Mouse (Mus musculus) urinary bladder, postnatal 36 days (tissue): ENCODE results near the gene Crim1.

Experiments used
- DNase-seq, 2 experiments: peaks; one replicate each; pipeline ENCODE4 v3.0.0; 2022; ENCODE audit warnings: low spot score in 2 of 2, mixed read lengths in 1 of 2

Crim1 gene

DNA sequence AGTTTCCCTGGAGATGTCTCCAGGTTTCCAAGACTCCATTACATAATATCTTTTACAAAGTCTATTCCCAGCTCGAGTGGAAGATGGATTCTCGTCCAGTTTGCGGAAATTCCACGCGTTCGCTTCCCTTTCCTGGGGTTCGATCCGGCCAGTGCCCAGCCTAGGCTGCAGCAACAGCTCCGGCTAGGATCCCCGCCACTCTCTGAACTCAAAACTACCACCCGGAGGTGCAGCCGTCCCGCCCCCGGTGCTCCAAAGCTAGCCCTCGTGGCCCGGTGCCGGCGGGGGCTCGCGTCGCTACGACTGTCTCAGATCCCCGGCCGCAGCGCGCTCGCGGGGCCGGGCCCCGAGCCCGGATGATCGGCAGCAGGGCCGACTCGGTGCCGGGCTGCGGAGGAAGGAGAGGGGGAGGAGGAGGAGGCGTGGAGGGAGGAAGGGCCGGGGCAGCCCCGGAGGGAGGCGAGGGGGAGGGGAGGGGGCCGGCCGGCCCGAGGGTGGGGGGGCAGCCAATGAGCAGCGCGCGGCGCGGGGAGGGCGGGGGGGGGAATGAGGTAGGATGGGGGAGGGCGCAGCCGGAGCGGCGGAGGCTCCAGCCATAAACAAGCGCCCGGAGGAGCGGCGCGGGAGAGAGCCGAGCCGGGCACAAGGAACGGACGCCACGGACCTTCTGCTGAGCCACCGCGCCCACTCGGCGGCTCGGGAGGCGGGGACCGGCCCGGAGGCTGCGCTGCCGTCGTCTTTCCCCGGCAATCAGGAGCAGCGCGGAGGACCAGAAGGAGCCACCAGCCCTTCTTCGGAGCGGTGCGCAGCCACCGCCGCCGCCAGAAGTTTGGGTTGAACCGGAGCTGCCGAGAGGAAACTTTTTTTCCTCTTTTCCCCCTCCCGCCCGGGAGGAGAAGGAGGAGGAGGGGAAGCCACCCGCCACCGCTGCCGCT lies at the start of gene Crim1:
Gene Crim1 (plus strand): TSS at position 623 of the 935 bp plus-strand sequence.
- DNase-seq: peak; percentile 80 to 82

DNA sequence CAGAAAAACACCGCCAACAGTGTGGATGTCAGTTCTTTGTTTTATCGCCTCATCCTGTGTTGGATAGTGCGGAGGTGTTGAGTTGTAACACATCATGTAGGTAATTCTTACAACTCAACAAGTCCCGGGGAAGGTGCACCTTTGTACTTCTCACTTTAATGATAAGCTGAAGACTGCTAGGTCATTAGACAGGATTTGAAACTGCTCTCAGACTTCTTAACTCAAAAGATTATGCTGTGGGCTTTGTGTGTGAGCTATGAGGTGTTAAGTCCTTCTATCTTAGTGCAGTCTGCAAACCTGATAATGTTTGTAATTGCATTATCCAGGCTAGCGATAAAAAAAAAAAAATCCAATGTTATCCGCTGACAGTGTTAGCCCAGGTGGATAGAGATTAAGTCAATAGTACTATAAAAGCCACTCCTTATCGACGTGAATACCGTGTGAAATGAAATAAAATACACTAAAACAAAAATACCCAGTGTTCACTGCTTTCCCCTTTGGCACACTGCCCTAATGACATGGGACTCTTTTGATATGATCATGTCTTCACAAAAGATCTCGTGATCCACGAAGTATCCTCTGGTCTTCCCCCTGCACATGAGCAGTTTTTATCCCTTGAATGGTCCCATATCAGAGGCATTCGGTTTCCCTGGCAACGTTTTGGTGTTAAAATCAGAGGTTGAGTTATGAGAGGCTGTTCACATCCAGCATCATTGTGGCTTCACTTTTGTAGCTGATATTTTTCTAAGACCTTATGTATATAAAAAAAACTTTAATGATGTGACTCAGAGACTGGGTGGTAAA lies 48.4 kb upstream of the Crim1 start:
- no peak for DNase-seq

DNA sequence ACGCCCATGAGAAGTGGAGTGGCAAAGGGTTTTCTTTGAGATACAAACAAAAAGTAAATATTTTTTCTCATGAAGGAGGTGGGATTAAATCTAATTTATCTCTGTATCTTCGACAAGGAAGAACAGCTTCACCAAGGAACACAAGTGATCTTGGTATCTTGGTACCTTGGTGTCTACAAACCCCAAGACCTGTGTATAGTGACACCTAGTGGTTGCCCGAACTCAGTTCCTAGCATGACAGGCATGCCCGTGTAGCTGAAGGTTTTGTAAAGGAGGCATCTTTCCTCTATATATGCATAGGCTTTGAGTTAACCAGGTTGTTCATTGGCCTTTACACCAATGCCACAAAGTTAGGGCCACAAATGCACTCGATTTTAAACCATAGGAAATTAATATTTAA lies 36.8 kb upstream of the Crim1 start:
- peak; percentile 30 to 52 for DNase-seq

DNA sequence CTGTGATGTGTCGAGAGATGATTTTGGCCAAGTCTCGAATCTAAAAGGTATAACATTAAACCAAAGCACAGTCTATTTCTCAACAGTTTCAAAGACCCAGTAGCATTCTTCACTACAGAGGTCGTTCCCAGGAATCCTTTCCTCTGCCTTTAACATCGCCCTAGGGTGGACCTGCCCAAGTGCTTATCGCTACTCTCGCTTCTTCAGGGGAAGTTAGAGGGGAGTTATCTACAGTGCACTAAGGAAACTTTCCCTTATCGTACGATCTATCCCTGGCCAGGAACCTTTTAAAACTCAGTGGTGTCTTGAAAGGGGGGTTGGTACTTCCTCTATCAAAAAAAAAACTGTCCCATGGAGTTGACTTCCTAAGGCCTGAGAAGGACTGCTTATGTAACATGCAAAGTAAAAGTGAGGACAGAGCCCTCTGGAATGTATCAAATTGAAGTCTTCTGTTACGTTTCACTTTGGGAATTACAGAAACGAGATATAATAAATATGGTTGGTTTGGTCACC lies 36.3 kb upstream of the Crim1 start:
- no peak for DNase-seq

DNA sequence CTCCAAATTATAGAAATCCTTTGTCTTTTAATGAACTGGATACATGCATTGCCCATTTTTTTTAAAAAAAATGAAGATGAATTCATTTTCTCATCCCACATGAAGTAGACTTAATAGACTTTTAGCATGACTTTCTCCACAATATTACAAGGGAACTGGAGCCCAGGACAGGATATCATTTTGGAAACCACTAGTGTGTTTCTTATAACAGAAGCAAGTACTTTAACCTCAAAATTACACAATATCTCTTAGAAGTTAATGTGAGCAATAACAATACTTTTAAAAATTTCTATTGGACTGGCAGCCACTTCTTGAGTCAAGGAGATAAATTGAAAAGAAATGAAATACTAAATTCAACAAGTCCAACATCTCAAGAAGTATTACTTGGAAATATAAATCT lies 34.2 kb upstream of the Crim1 start:
- no peak for DNase-seq

DNA sequence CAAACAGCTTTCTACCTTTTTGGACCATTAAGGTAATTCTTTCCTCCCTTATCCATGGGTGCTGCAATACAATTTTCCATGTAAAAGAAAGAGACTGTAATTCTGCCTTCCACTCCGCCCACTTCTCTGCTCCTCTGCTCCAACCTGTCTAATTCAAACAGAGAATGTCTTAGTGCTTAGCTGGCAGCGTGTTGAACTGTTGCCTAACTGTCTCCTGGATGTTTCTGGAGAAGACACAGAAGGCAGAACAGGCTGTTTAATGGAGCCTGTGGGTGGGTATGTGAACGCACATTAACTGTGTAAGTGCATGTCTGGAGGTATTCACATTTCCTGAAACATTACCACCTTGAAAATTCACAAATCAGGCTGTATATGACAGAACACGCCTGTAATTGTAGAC lies 33.5 kb upstream of the Crim1 start:
- DNase-seq: no peak

DNA sequence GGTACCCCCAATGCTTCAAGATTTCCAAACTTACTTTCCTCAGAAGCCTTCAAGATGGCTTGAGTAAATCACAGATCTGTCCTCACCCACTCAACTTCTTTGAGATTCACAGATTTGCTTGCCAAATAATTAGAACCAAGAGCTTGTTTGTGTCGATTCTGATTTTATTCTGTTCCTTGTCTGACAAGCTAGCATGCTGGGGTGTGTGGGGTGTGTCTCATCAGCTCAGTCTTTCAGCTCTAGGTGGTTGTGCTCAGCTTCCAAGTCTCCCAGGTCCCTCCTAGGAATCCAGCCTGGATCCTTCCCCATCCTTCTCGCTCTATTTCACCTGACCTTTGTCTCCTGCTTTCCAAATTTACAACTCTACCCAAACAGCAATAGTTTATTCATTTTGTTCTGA lies 27.7 kb upstream of the Crim1 start:
- DNase-seq: no peak

DNA sequence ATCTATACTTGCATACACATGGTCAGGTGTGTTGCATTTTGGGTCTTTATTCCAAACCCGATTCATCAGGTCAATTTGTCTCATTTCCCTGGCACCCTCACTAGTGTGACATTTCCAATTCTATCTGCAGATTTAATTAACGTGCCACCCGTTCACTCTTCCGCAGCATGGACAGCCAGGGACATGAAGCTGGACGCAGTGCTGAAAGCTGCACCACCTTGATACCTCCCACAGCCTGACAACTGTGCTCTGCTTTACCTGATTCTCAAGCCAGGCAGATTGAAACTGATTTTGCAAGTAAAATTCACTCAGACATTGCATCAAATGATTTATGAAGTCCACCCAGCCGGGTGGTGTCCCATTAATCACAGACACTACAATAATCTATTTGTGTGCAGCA lies 19.3 kb upstream of the Crim1 start:
- no peak for DNase-seq

DNA sequence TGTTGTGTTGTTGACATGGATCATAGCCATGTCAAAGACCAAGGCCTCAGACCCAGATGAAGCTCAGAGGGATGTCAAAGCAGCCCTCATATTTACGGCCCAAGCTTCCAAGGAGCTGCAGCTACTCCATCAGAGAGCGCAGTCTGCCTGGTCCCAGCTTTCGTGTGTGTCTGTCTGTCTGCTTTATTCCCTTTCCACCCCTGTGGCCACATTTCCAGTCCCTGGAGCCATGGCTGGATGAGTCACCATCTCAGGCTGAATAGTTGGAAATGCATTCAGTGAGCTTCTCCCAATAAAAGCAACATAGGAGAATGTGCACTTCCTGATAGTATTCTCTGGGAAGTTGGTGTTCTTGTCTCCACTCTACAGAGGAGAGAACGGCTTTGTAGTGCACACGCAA lies 3.9 kb upstream of the Crim1 start:
- no peak for DNase-seq

DNA sequence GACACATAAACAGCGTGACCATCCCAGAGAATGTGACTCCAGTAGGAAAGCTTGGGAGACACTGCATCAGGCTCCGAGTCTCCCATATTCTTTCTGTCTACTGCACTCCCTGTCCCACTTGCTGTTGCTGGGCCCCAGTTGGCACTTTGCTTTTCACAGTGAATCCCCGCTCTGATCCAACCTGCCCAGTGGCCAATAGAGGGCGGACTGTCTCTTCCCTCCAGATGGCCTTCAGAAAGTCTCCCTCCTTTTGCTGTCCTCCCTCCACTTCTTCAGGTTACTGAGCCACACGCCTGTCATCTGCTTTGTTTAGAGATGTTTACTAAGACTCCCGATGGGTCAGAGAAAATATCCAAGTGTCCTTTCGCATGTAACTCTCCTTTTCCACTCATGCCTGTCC lies 2.9 kb upstream of the Crim1 start:
- DNase-seq: peak in 1 of 2 experiments; percentile 56

DNA sequence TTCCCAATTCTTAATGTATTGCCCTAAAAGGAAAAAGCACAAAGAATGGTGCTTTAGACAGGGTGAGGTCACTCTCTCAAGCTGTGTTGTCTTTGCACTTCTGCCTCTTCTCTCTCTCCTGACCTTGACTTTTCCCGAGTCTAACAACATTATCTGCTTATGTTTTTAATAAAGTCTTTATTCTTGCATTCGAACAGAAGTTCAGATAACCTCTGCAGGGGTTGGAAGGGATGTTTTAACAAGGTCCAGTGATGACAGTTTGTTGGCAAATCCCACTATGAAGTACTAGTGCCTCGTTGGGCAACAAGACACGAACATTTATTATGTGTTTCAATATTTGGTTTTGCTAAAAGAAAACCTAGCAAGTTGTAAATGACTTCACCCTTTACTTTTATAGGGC lies 1.9 kb upstream of the Crim1 start:
- DNase-seq: no peak

DNA sequence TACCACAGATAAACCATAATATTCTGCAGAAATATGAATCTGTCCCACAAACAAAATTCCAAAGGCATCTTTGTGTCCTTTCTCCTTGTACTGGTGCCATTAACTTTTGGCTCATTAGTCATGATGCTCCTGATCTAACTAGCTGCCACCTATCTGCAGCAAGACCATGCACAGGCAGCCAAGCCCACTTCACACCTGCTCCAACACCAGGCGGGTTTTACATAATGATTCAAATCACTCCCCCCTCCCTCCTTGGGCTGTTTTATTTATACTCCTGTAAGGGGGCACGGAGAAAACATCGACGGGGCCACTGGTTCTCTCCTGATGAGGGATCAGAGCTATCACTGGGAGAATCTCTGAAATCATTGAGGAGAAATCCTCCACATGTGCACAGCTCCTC lies 1.2 kb upstream of the Crim1 start:
- no peak for DNase-seq

DNA sequence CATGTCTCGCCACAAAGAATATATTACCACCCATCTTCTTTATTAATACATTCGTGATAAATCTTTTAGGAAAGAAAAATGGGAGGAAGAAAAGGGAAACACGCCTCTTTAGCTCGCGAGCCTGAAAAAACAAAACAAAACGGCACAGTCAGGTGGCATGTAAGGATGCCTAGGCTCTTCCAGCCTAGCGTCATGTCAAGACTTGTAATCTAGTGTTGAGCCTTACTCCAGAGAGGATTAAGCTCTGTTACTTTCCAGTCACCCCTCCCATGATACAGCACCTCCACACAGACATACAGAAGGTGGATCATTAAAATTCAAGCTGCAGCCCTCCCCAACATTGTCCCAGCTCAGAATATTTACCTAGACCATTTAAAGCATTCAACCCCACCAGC lies 820 bp upstream of the Crim1 start:
- DNase-seq: no peak

DNA sequence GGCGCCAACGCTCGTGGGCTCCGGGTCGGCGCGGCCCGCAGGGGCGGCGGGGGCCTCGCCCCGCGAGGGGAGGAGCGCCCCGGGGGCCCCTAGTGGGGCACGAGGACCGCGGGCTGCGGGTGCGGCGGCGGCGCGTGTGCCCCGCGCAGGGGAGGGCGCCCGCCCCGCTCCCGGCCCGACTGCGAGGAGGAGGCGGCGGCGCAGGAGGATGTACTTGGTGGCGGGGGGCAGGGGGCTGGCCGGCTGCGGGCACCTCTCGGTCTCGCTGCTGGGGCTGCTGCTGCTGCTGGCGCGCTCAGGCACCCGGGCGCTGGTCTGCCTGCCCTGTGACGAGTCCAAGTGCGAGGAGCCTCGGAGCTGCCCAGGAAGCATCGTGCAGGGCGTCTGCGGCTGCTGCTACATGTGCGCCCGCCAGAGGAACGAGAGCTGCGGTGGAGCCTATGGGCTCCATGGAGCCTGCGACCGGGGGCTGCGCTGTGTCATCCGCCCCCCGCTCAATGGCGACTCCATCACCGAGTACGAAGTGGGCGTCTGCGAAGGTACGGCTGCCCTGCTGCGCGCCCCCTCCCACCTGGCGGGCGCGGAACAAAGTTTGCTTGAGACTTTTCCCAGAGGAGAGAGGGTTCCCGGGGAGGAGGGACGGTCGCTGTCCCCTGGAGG lies 643 bp downstream of the Crim1 start:
- DNase-seq: peak in 1 of 2 experiments; percentile 43

DNA sequence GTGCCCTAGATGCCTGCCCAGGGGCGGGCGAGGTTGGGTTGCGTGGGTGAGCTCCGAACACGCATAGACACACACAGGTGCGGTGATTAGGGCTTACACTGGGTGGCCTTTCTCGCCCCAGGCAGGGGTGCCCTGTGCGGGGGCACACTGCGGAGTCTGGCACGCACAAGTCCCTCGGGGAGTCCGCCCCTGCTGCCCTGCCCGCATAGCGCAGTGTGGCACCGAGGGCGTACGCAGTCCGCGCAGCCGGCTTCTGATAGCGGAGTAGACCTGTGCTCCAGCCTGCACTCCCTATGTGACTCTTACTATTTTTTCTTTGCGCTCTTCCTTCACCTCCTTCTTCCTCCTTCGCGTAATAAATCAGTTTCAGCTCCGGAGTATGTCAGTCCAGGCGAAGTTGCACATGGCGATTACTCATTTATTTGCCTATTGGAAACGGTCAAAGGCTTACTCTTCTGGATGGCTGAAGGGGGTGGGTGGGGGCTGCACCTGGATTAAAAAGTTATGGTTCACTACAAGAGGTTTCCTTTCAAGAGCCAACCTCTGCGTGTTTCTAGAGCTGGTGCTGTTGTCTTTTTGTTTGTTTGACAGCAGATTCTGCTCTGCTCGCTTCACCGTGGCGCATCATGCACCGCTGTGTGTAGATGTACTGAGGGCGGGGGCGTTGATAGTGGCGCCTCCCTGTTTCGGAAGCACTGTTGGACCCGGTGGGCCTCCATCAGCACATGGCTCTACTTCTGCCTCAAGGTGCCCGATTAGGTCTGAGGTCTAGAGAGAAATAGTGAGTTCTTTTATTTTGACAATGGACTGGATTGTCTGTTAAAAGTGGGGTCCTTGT lies 1.4 kb downstream of the Crim1 start:
- peak in 1 of 2 experiments; percentile 45 for DNase-seq

DNA sequence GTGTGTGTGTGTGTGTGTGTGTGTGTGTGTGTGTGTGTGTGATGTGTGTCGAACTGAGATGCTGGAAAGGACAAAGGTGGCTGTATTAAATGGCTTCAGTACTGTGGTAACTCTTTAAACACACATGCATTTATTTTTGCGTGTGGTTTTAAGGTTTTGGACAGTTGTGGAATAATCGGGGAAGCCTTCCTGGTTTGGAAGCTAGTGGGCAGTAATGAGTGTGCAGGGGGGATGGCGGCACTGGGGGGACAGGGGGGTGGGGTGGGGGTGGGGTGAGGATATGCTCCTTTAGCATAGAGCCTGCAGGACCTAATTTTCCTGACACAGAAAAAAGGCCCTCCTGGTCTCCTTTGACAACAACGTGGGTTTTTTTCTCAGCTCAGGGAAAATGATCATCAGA lies 2.2 kb downstream of the Crim1 start:
- no peak for DNase-seq

DNA sequence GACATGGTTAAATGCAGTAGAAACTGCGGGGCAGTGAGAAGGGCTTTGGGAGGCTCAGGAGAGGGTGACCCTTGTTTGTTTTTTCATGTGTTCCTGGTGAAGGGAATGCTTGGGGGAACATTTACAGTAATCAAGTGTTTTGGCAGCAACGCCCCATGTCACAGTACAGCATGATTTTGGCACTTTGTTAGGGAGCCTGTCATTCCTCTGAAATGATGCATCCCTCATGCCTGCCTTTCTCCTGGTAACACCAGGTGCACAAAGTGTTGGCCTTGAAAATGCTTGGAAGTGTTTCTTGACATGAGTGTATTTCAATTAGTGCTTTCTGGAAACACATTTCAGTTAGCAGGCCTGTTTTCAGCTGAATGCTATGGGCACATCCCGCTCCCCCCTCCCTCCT lies 2.7 kb downstream of the Crim1 start:
- no peak for DNase-seq

DNA sequence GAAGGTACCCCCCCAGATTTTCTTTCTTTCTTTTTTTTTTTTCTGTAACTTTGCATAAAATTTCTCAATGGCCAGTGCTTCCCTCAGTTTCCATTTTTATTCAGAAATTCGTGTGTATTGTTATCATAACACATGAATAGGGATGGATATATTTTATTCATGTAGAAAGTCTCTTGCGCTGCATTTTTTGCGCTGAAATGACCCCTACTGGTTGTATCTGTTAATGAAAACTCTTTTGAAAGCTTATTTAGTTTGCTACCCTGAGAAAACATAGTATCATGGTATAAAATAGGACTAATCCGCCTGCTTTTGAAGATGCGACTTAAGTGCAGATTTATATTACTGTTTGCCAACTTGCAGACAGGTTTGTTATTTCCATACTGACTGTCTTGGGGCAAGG lies 3.4 kb downstream of the Crim1 start:
- no peak for DNase-seq

DNA sequence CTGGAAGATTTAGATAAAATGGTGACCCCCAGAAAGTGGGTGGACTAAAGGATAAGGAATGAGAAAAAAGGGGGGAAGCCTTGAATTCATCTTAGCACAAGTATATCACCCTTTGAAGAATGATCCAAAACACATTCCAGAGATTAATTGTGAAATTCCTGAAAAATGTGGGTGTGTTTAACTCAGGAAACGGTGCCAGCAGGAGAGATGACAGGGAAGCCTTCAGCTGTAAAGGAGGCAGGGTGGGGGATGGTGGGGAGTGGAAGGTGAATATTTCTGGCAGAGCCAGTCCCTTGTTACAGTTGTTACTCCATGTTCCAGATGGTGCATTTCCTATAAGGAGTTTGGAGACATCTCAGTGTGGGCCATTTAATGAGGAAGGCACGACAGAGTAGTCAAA lies 6.4 kb downstream of the Crim1 start:
- no peak for DNase-seq

DNA sequence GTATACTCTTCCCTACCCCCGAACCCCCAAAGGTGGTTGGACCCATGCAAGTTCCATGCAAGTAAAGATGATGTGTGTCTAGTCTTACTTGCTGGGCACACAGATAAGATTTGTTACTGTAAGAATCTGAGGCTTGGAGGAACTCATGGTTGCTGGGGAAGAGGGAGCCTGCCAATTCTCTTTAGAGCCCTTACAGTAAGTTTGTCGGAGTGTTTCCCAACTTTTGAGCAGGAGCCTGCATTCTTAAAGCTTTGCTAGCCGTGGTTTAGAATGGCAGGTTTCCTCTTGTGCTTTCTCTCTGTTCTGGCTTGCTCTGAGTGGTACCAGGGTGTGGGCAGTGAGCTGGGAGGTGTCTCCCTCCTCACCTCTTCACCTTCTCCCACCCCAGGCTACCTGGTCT lies 7.2 kb downstream of the Crim1 start:
- DNase-seq: no peak

DNA sequence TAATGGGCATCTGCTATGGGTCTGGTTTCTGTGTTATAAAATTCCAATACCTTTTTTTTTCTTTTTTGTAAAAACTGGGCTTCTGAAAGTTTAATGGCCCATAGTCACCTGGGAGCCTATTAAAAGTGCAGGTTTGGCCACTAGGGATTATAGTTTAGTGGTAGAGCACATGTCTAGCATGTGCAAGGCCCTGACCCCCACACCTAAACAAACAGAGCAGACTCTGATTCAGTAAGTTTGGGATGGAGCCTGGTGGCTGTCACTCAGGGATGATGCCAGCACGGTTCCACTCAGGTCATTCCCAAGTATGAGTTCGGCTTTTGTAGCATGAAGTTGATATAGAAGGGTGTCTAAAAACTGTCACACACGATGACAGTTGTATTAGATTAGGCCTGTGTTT lies 8.8 kb downstream of the Crim1 start:
- DNase-seq: no peak
